Mouse (Mus musculus) kidney, embryonic 15.5 days (tissue): Measurements from ENCODE around the gene Rab21. TPM values are rescaled to one million over a fixed set of nuclear protein-coding genes. Genes with fewer than 3 reads are reported as not detected.

Experiments used
- ATAC-seq: fragments of 200-750 bp; cut with Nextera tagmentation; replicated peaks from 2 replicates; pipeline ENCODE4 v1.8.0; 2017; ENCODE audit warnings: moderate TSS enrichment; ENCODE audit not compliant: low FRiP score
- H3K27ac ChIP-seq: fragments of 300-500 bp; sonication (generic); 2 replicates; pipeline ENCODE4 v1.5.1; 2015; ENCODE audit warnings: mild to moderate bottlenecking, inconsistent platforms
- H3K27me3 ChIP-seq: fragments of 300-500 bp; sonication (generic); 2 replicates; pipeline ENCODE4 v1.6.1; 2015; ENCODE audit warnings: inconsistent platforms
- H3K36me3 ChIP-seq: fragments of 300-500 bp; sonication (generic); 2 replicates; pipeline ENCODE4 v1.6.1; 2015; ENCODE audit warnings: inconsistent platforms
- H3K4me1 ChIP-seq: fragments of 300-500 bp; sonication (generic); 2 replicates; pipeline ENCODE4 v1.6.1; 2015; ENCODE audit warnings: inconsistent platforms
- H3K4me2 ChIP-seq: fragments of 300-500 bp; sonication (generic); 2 replicates; pipeline ENCODE4 v1.6.1; 2015; ENCODE audit warnings: moderate library complexity, mild to moderate bottlenecking, inconsistent platforms
- H3K4me3 ChIP-seq: fragments of 300-500 bp; sonication (generic); replicated peaks from 2 replicates; pipeline ENCODE4 v1.5.1; 2015; ENCODE audit warnings: mild to moderate bottlenecking, inconsistent platforms
- H3K9ac ChIP-seq: fragments of 300-500 bp; sonication (generic); 2 replicates; pipeline ENCODE4 v1.6.1; 2015; ENCODE audit warnings: mild to moderate bottlenecking, inconsistent platforms
- H3K9me3 ChIP-seq: fragments of 300-500 bp; sonication (generic); replicated peaks from 2 replicates; pipeline ENCODE4 v1.6.1; 2016; ENCODE audit warnings: inconsistent platforms
- WGBS: fragments of 180-500 bp; shearing (Covaris S2); methylation state at CpG from one replicate; pipeline ENCODE4 v1.1.7; 2015; ENCODE audit warnings: mixed read lengths; 5-methylcytosine and 5-hydroxymethylcytosine counted together
- polyA plus RNA-seq: library from polyadenylated mRNA; unstranded; fragments of >200 nt; fragmentation: Nextera tagmentation; extraction: Ambion mirVana; gene quantifications from 2 replicates; pipeline ENCODE4 v1.2.1, GENCODE M21; 2015

Rab21 gene
- polyA plus RNA-seq, 1 experiment from 2014 or later, result 5.3 TPM

- Histone ChIP-seq H3K36me3 (peaks cover 15% of the 10 kb centered on the region), H3K27ac (no peak overlapping the region; the same call in 1 of the 2 replicates), H3K9me3 (no peaks in the 10 kb centered on the region), H3K4me3 (no peak overlapping the region), H3K9ac (no peak overlapping the region), H3K4me2 (no peak overlapping the region), H3K4me1 (0 out of 2 replicates have a peak, but pooled peaks cover 3% of the 10 kb centered on the region), H3K27me3 (no peaks in the 10 kb centered on the region)
- peak; percentile 58; the same call in 1 of the 2 replicates for ATAC-seq
- 68% methylated on average over 10 of the region's 10 CpGs for WGBS
Measured at GRCm38 (mm10) chr10:115349029-115349428, 33.6 kb upstream of the Rab21 start.

- 85% methylated on average over 6 of the region's 6 CpGs for WGBS
- Histone ChIP-seq H3K4me3 (no peak overlapping the region), H3K36me3 (peaks cover 18% of the 10 kb centered on the region), H3K27me3 (no peaks in the 10 kb centered on the region), H3K4me1 (0 out of 2 replicates have a peak, but pooled peaks cover 3% of the 10 kb centered on the region), H3K9ac (no peak overlapping the region), H3K4me2 (no peak overlapping the region), H3K27ac (no peak overlapping the region), H3K9me3 (no peaks in the 10 kb centered on the region)
- ATAC-seq, result no peak
Measured at GRCm38 (mm10) chr10:115348131-115348530, 32.7 kb upstream of the Rab21 start.

GRCm38 (mm10) chr10:115346444-115346843, 31.1 kb upstream of the Rab21 start:
- Histone ChIP-seq H3K4me2 (no peak overlapping the region), H3K4me1 (0 out of 2 replicates have a peak, but pooled peaks cover 3% of the 10 kb centered on the region), H3K27me3 (no peaks in the 10 kb centered on the region), H3K4me3 (no peak overlapping the region), H3K9ac (no peak overlapping the region), H3K9me3 (no peaks in the 10 kb centered on the region), H3K36me3 (peaks cover 31% of the 10 kb centered on the region), H3K27ac (no peak overlapping the region)
- ATAC-seq, result no peak

- 93% methylated on average over 4 of the region's 4 CpGs for WGBS
- Histone ChIP-seq H3K27ac (no peak overlapping the region), H3K36me3 (peaks cover 44% of the 10 kb centered on the region), H3K9me3 (no peaks in the 10 kb centered on the region), H3K4me1 (no peaks in the 10 kb centered on the region), H3K4me2 (no peak overlapping the region), H3K27me3 (no peaks in the 10 kb centered on the region), H3K9ac (no peak overlapping the region), H3K4me3 (no peak overlapping the region)
- ATAC-seq, result no peak
Measured at GRCm38 (mm10) chr10:115342771-115343425, 27.5 kb upstream of the Rab21 start.

GRCm38 (mm10) chr10:115339820-115340328, 24.5 kb upstream of the Rab21 start:
- WGBS, result 95% methylated on average over 7 of the region's 7 CpGs
- H3K9me3 ChIP-seq, result no peaks in the 10 kb centered on the region
- ATAC-seq, result no peak
- no peaks in the 10 kb centered on the region for H3K27me3 ChIP-seq
- H3K4me3 ChIP-seq, result no peak overlapping the region
- no peak overlapping the region for H3K4me2 ChIP-seq
- no peak overlapping the region for H3K27ac ChIP-seq
- H3K36me3 ChIP-seq, result peaks cover 31% of the 10 kb centered on the region
- no peak overlapping the region for H3K9ac ChIP-seq
- no peaks in the 10 kb centered on the region for H3K4me1 ChIP-seq

GRCm38 (mm10) chr10:115336901-115337300, 21.5 kb upstream of the Rab21 start:
- Histone ChIP-seq H3K9ac (no peak overlapping the region), H3K4me1 (no peaks in the 10 kb centered on the region), H3K36me3 (peaks cover 19% of the 10 kb centered on the region), H3K27ac (no peak overlapping the region), H3K4me2 (no peak overlapping the region), H3K9me3 (no peaks in the 10 kb centered on the region), H3K4me3 (no peak overlapping the region), H3K27me3 (no peaks in the 10 kb centered on the region)
- ATAC-seq, result no peak
- 82% methylated on average over 4 of the region's 4 CpGs for WGBS

- Histone ChIP-seq H3K27ac (no peak overlapping the region), H3K4me1 (no peaks in the 10 kb centered on the region), H3K27me3 (no peaks in the 10 kb centered on the region), H3K4me3 (no peak overlapping the region), H3K9ac (no peak overlapping the region), H3K36me3 (no peaks in the 10 kb centered on the region), H3K9me3 (no peaks in the 10 kb centered on the region), H3K4me2 (no peak overlapping the region)
- WGBS, result 81% methylated on average over 9 of the region's 9 CpGs
- ATAC-seq, result no peak
Measured at GRCm38 (mm10) chr10:115333528-115333927, 18.1 kb upstream of the Rab21 start.

GRCm38 (mm10) chr10:115332997-115333396, 17.6 kb upstream of the Rab21 start:
- no peak for ATAC-seq
- 87% methylated on average over 4 of the region's 4 CpGs for WGBS
- Histone ChIP-seq H3K4me3 (no peak overlapping the region), H3K4me1 (no peaks in the 10 kb centered on the region), H3K4me2 (no peak overlapping the region), H3K9me3 (no peaks in the 10 kb centered on the region), H3K27me3 (no peaks in the 10 kb centered on the region), H3K36me3 (no peaks in the 10 kb centered on the region), H3K27ac (no peak overlapping the region), H3K9ac (no peak overlapping the region)

- Histone ChIP-seq H3K9me3 (no peaks in the 10 kb centered on the region), H3K27ac (no peak overlapping the region), H3K4me2 (no peak overlapping the region), H3K36me3 (no peaks in the 10 kb centered on the region), H3K9ac (no peak overlapping the region), H3K4me1 (no peaks in the 10 kb centered on the region), H3K4me3 (no peak overlapping the region), H3K27me3 (no peaks in the 10 kb centered on the region)
- no peak for ATAC-seq
- 80% methylated on average over 8 of the region's 8 CpGs for WGBS
Measured at GRCm38 (mm10) chr10:115332420-115332952, 17.1 kb upstream of the Rab21 start.

GRCm38 (mm10) chr10:115329010-115329530, 13.7 kb upstream of the Rab21 start:
- 83% methylated on average over 3 of the region's 3 CpGs for WGBS

GRCm38 (mm10) chr10:115328514-115328913, 13.1 kb upstream of the Rab21 start:
- Histone ChIP-seq H3K4me1 (no peaks in the 10 kb centered on the region), H3K36me3 (no peaks in the 10 kb centered on the region), H3K27me3 (0 out of 2 replicates have a peak, but pooled peaks cover 4% of the 10 kb centered on the region), H3K9me3 (no peaks in the 10 kb centered on the region), H3K9ac (no peak overlapping the region), H3K4me3 (no peak overlapping the region), H3K27ac (no peak overlapping the region), H3K4me2 (no peak overlapping the region)
- ATAC-seq, result no peak
- WGBS, result 68% methylated on average over 6 of the region's 6 CpGs

More at GRCm38 (mm10) chr10:115329010-115329530, 13.7 kb upstream of the Rab21 start:
- Histone ChIP-seq H3K9ac (no peak overlapping the region), H3K4me1 (no peaks in the 10 kb centered on the region), H3K4me3 (no peak overlapping the region), H3K27me3 (0 out of 2 replicates have a peak, but pooled peaks cover 4% of the 10 kb centered on the region), H3K9me3 (no peaks in the 10 kb centered on the region), H3K36me3 (no peaks in the 10 kb centered on the region), H3K4me2 (no peak overlapping the region), H3K27ac (no peak overlapping the region)
- ATAC-seq, result no peak

- 0 out of 2 replicates have a peak, but pooled peaks cover 4% of the 10 kb centered on the region for H3K27me3 ChIP-seq
- 12% methylated on average over 6 of the region's 6 CpGs for WGBS
- H3K4me2 ChIP-seq, result no peak overlapping the region
- no peak overlapping the region for H3K27ac ChIP-seq
- no peaks in the 10 kb centered on the region for H3K36me3 ChIP-seq
- no peak for ATAC-seq
- H3K9me3 ChIP-seq, result no peaks in the 10 kb centered on the region
- no peaks in the 10 kb centered on the region for H3K4me1 ChIP-seq
- no peak overlapping the region for H3K4me3 ChIP-seq
- no peak overlapping the region for H3K9ac ChIP-seq
Measured at GRCm38 (mm10) chr10:115323295-115323694, 7.9 kb upstream of the Rab21 start.
